Mouse (Mus musculus): ENCODE data around the gene Gnb4. TPM values are rescaled to one million over a fixed set of nuclear protein-coding genes. Genes with fewer than 3 reads are reported as not detected.

Gene Gnb4
- polyA plus RNA-seq (2011; ENCODE audit: insufficient read depth, insufficient read length, low replicate concordance, missing spikeins): 3.3 and 4.2 TPM in 2 replicates

DNA sequence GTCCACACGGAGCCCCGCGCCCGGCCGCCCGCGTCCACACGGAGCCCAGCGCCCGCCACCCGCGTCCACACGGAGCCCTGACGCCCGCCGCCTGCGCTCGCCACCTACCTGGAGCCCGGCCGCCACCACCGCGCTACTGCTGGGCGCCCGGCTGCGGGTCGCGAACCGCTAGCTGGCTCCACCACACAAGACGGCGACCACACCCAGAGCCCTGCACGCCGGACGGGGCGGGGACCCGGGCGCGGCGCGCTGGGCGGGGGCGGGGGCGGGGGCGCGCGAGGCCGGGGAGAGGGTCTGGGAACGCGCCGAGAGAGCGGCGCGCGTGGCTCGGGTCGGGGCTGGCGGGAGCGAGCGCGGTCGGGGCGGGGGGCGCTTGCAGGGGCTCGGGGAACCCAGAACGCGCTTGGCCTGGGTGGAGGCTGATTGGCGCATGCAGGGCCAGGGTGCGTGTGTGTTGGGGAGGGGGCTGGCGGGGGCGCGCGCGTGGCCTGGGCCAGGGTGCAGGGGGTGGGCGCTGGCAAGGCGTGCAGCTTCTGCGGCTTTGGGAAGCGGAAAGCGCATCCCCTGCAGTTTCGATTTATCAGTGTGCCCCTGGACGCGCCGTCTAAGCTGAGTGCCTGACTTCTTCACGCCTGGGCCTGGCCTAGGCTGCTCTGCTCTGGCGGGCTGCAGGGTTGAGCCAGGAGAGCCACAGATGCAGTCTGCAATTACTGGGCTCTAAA is at the start of gene Gnb4:
TSS of gene Gnb4 (minus strand) at position 255 of the 722 bp plus-strand sequence.
- Histone ChIP-seq H3K27ac (ENCODE audit: control insufficient read depth, insufficient read depth, low read depth, low read length, poor library complexity) (no peak within 1 kb of the TSS), H3K4me3 (replicated peaks; ENCODE audit: control insufficient read depth, low read depth, low read length) (peak within 1 kb of the TSS; percentile 55), H3K4me1 (ENCODE audit: control insufficient read depth, insufficient read depth, low read length) (no peaks in the 10 kb centered on the region; the same call in 1 of the 2 replicates)
- no peak for TF ChIP-seq CTCF (IDR thresholded peaks at IDR 0.05; ENCODE audit: control insufficient read depth, insufficient read depth, low read length)
- WGBS: 3% methylated on average over 75 of the region's 83 CpGs

DNA sequence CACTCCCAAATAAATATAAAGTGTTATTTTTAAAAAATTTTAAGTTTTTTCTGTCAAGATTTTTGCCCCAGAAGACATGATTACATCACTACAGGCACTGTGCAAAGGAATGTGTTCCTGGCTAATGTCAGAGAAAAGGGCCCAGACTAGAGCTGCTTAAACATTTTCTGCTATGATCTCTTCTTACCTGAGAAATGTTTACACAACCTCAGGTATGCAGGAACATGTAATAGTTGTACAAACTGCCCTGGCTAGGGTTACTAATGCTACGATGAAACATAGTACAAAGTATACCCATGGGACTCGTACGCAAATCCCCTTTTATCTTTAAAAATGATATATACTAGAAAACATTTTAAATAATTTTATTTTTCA is 45.2 kb upstream of the Gnb4 start:
- no peaks in the 10 kb centered on the region for H3K4me1 ChIP-seq (ENCODE audit: control insufficient read depth, insufficient read depth, low read length)
- no peak for TF ChIP-seq CTCF (IDR thresholded peaks at IDR 0.05; ENCODE audit: control insufficient read depth, insufficient read depth, low read length)
- TF ChIP-seq POLR2A (IDR thresholded peaks at IDR 0.05; ENCODE audit: borderline replicate concordance, control insufficient read depth, low read depth, low read length): no peak
- 92% methylated on average over 3 of the region's 3 CpGs for WGBS

DNA sequence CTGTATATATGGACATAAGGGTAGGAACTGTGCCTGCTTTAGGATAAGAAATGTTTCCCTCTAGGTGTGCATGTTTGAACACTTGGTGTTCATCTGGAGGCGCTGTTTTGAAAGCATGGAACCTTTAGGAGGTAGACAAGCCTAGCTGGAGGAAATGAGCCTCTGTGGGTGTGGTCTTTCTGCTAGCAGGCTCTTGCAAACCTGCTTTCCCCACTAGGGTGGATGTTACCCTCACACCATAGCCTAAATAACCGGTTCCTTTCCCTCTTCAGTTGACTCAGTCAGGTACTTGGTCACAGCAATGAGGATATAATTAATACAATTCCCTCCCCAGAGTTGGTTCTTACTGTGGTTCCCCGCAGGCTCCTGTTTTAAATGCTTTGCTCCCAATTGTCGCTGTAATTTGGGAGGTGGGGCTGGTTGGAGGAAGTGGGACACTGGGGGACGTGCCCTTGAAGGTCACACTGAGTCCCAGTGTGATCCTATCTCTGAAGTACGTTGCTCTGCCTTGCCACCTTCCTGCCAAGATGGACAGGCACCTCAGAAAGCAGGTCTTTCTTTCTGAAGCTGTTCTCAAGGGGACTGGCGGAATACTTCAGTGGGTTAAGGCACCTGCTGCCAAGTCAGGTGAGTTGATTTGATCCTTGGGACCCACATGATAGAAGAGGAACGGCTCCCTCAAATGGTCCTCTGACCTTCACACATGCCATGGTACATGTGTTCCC is 44.6 kb upstream of the Gnb4 start:
- no peak overlapping the region for H3K27ac ChIP-seq (ENCODE audit: control insufficient read depth, insufficient read depth, low read depth, low read length, poor library complexity)
- 58% methylated on average over 8 of the region's 8 CpGs for WGBS
- no peaks in the 10 kb centered on the region for H3K4me1 ChIP-seq (ENCODE audit: control insufficient read depth, insufficient read depth, low read length)
- H3K4me3 ChIP-seq (replicated peaks; ENCODE audit: control insufficient read depth, low read depth, low read length): no peak overlapping the region
- no peak for TF ChIP-seq POLR2A (IDR thresholded peaks at IDR 0.05; ENCODE audit: borderline replicate concordance, control insufficient read depth, low read depth, low read length)
- TF ChIP-seq CTCF (IDR thresholded peaks at IDR 0.05; ENCODE audit: control insufficient read depth, insufficient read depth, low read length): no peak

More for the DNA sequence above, 45.2 kb upstream of the Gnb4 start:
- Histone ChIP-seq H3K4me3 (replicated peaks; ENCODE audit: control insufficient read depth, low read depth, low read length) (no peak overlapping the region), H3K27ac (ENCODE audit: control insufficient read depth, insufficient read depth, low read depth, low read length, poor library complexity) (no peak overlapping the region)

DNA sequence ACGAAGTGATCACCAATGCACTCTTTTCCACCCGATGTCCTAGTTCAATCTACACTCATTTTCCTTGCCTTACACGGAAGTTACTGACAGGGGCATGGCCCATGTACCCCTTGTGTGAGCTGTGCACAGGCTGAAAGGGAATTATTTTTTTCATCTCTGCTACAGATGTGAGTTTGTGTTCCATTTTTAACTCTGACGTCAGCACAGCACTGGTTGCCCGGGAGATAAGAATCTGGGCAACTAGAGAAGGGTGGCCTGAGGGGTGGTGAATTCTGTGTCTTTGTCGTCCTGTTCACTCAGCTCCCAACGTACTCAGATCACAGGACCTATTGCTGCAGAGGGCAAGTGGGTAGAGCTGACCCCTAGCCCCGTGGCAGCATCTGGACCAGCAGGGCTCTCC is 43.9 kb upstream of the Gnb4 start:
- no peak overlapping the region for H3K4me3 ChIP-seq (replicated peaks; ENCODE audit: control insufficient read depth, low read depth, low read length)
- H3K4me1 ChIP-seq (ENCODE audit: control insufficient read depth, insufficient read depth, low read length): no peaks in the 10 kb centered on the region
- 36% methylated on average over 8 of the region's 8 CpGs for WGBS
- TF ChIP-seq CTCF (IDR thresholded peaks at IDR 0.05; ENCODE audit: control insufficient read depth, insufficient read depth, low read length): no peak
- no peak for TF ChIP-seq POLR2A (IDR thresholded peaks at IDR 0.05; ENCODE audit: borderline replicate concordance, control insufficient read depth, low read depth, low read length)
- H3K27ac ChIP-seq (ENCODE audit: control insufficient read depth, insufficient read depth, low read depth, low read length, poor library complexity): no peak overlapping the region

DNA sequence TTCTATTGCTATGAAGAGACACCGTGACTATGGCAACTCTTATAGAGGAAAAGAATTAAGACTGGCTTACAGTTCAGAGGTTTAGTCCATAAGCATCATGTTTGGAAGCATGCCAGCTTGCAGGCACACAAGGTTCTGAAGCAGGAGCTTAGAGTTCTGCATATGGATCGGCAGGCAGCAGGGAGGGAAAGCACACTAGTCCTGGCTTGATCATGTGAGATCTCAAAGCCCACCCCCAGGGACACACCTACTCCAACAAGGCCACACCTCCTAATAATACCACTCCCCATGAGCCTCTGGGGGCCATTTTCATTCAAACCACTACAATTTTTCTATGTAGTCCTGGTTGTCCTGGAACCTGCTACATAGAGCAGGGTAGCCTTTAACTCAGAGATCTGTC is 43.1 kb upstream of the Gnb4 start:
- 92% methylated on average over 2 of the region's 2 CpGs for WGBS
- TF ChIP-seq CTCF (IDR thresholded peaks at IDR 0.05; ENCODE audit: control insufficient read depth, insufficient read depth, low read length) (no peak), POLR2A (IDR thresholded peaks at IDR 0.05; ENCODE audit: borderline replicate concordance, control insufficient read depth, low read depth, low read length) (no peak)
- H3K27ac ChIP-seq (ENCODE audit: control insufficient read depth, insufficient read depth, low read depth, low read length, poor library complexity): no peak overlapping the region

DNA sequence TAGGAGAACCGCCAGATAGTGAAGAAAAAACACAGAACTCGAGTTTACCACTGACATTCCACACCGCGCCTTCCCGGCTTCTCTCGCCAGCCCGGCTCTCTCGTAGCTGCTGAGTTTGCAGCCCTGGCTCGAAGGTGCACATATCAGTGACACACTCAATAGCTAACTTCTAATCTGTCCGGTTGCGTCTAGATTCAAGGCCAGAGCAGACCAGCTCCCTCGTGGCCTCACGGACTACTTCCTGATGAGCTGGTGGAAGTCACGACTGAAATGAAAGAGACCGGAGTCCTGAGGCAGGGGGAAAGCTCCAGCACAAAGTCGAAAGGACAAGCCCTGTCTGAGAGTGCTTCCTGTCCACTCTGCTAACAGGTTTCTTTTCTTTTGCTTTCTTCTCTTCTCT is 42.4 kb upstream of the Gnb4 start:
- WGBS: 60% methylated on average over 16 of the region's 16 CpGs
- no peak overlapping the region for H3K4me3 ChIP-seq (replicated peaks; ENCODE audit: control insufficient read depth, low read depth, low read length)
- TF ChIP-seq POLR2A (IDR thresholded peaks at IDR 0.05; ENCODE audit: borderline replicate concordance, control insufficient read depth, low read depth, low read length): no peak
- no peak for TF ChIP-seq CTCF (IDR thresholded peaks at IDR 0.05; ENCODE audit: control insufficient read depth, insufficient read depth, low read length)
- no peak overlapping the region for H3K27ac ChIP-seq (ENCODE audit: control insufficient read depth, insufficient read depth, low read depth, low read length, poor library complexity)
- H3K4me1 ChIP-seq (ENCODE audit: control insufficient read depth, insufficient read depth, low read length): no peaks in the 10 kb centered on the region

More for the DNA sequence above, 43.1 kb upstream of the Gnb4 start:
- H3K4me1 ChIP-seq (ENCODE audit: control insufficient read depth, insufficient read depth, low read length): no peaks in the 10 kb centered on the region
- no peak overlapping the region for H3K4me3 ChIP-seq (replicated peaks; ENCODE audit: control insufficient read depth, low read depth, low read length)

DNA sequence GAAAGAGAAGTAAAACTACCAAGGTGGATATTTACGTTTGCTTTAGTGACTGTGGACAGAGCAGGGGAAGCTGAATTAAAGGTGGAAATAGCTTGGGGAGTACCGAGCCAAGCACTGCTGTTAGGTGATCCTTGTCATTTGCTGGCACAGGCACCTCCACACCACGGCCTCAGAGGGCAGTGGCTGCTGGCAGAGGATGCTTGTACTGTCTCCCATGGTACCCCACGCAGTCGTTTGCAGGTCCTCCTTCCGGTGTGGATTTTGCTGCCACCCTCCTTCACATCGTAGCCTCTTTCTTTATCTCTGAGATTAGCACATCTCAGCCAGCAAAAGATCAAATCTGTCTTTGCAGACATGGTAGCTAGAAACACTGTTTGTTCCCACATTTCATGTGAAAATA is 42.0 kb upstream of the Gnb4 start:
- H3K27ac ChIP-seq (ENCODE audit: control insufficient read depth, insufficient read depth, low read depth, low read length, poor library complexity): no peak overlapping the region
- no peaks in the 10 kb centered on the region for H3K4me1 ChIP-seq (ENCODE audit: control insufficient read depth, insufficient read depth, low read length)
- no peak for TF ChIP-seq CTCF (IDR thresholded peaks at IDR 0.05; ENCODE audit: control insufficient read depth, insufficient read depth, low read length)
- no peak for TF ChIP-seq POLR2A (IDR thresholded peaks at IDR 0.05; ENCODE audit: borderline replicate concordance, control insufficient read depth, low read depth, low read length)
- 53% methylated on average over 7 of the region's 7 CpGs for WGBS
- no peak overlapping the region for H3K4me3 ChIP-seq (replicated peaks; ENCODE audit: control insufficient read depth, low read depth, low read length)

DNA sequence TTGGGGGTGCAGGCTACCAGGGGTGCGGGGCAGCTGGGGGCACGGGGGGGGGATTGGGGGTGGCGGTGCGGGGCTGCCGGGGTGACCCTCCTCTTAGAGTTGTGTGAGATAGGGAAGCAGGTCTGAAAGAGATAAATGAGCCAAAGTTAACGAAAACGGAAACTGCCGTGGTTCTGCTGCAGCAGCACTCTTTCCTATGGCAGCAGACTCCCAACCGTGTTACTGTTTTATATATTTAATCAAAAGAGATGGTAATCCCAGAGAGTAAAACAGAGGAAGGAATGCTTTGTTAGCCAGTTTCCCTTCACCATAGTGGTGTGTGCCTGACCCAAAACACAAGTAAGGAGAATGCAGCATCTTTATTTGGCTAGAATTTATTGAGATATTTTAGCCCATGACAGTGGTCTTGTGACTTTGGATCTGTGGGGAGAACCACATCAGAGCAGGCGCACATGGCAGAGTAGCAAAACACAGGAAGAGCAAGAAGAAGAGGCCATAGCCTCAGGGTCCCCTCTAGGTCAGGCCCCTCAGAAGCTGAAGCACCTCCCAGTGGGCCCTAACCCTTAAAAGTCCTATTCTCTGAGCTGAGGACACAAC is 40.1 kb upstream of the Gnb4 start:
- Histone ChIP-seq H3K4me3 (replicated peaks; ENCODE audit: control insufficient read depth, low read depth, low read length) (no peak overlapping the region), H3K27ac (ENCODE audit: control insufficient read depth, insufficient read depth, low read depth, low read length, poor library complexity) (no peak overlapping the region), H3K4me1 (ENCODE audit: control insufficient read depth, insufficient read depth, low read length) (no peaks in the 10 kb centered on the region)
- 38% methylated on average over 10 of the region's 10 CpGs for WGBS
- TF ChIP-seq CTCF (IDR thresholded peaks at IDR 0.05; ENCODE audit: control insufficient read depth, insufficient read depth, low read length): no peak
- TF ChIP-seq POLR2A (IDR thresholded peaks at IDR 0.05; ENCODE audit: borderline replicate concordance, control insufficient read depth, low read depth, low read length): no peak

Data from bone marrow, adult 2 months (tissue).